Mouse (Mus musculus) ES-Bruce4 (cell line): Measurements from ENCODE around the gene Slc38a8. TPM values are rescaled to one million over a fixed set of nuclear protein-coding genes. Genes with fewer than 3 reads are reported as not detected.

ENCODE experiments used
- H3K27ac ChIP-seq: 2 replicates; pipeline ENCODE4 v1.5.1; 2012; ENCODE audit warnings: low read length, inconsistent platforms; ENCODE audit not compliant: insufficient read depth
- H3K27me3 ChIP-seq: 2 replicates; pipeline ENCODE4 v1.6.1; 2012; ENCODE audit warnings: mild to moderate bottlenecking, low read length, inconsistent platforms; ENCODE audit not compliant: control insufficient read depth, poor library complexity, insufficient read depth, severe bottlenecking
- H3K36me3 ChIP-seq: 2 replicates; pipeline ENCODE4 v1.6.1; 2012; ENCODE audit warnings: inconsistent platforms, mild to moderate bottlenecking, low read length, moderate library complexity; ENCODE audit not compliant: control insufficient read depth, poor library complexity, insufficient read depth, severe bottlenecking
- H3K4me1 ChIP-seq: one replicate; pipeline ENCODE4 v1.8.1; 2011; ENCODE audit warnings: low read length; ENCODE audit not compliant: control insufficient read depth, insufficient read depth
- H3K4me3 ChIP-seq: 2 replicates; pipeline ENCODE4 v1.5.1; 2011; ENCODE audit warnings: low read depth, mild to moderate bottlenecking, low read length
- H3K9ac ChIP-seq: 2 replicates; pipeline ENCODE4 v1.6.1; 2012; ENCODE audit warnings: low read depth, mild to moderate bottlenecking, inconsistent platforms; ENCODE audit not compliant: poor library complexity, severe bottlenecking
- H3K9me3 ChIP-seq: replicated peaks from 2 replicates; pipeline ENCODE4 v1.6.1; 2012; ENCODE audit warnings: mild to moderate bottlenecking, low read length, inconsistent platforms; ENCODE audit not compliant: control insufficient read depth, poor library complexity, insufficient read depth, severe bottlenecking
- CTCF ChIP-seq: IDR thresholded peaks from one replicate; pipeline ENCODE4 v1.8.1; 2011; ENCODE audit warnings: low read depth, low read length
- EP300 ChIP-seq: IDR thresholded peaks from 2 replicates; pipeline ENCODE4 v1.6.1; 2011; ENCODE audit warnings: low read depth, low read length; ENCODE audit not compliant: insufficient read depth
- POLR2A ChIP-seq: IDR thresholded peaks from one replicate; pipeline ENCODE4 v1.8.1; 2011; ENCODE audit warnings: low read length; ENCODE audit not compliant: insufficient read depth
- polyA plus RNA-seq: library from polyadenylated mRNA; stranded (reverse); fragments of >200 nt; gene quantifications from 2 replicates; pipeline ENCODE4 v1.2.4, GENCODE M21; 2011; ENCODE audit warnings: low read depth; ENCODE audit not compliant: missing spikeins, insufficient read depth, insufficient read length

Gene Slc38a8
- polyA plus RNA-seq, 1 experiment: not detected

DNA sequence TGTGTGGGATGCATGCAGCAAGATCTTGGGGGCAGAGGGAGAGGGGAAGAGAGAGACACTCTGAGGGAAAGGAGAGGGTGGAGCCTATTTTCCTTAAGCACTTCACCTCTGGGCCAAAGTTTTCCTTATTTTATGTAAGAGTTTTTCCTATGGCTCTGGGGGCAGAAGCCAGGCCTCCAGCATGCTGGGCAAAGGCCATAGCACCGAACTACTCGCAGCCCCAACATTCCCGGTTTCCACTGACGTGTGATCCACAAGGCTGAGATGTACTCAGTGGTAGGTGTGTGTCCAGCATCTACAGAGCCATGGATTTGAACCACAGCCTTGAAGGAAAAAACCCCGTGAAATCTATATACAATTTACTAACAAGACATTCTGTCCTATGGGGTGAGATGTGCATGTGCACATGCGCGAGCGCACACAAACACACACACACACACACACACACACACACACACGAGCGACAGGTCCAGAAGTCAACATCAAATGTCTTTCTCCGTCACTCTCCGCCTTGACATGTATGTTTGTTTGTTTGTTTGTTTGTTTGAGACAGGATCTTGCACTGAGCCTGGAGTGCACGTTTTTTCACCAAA, 67.8 kb downstream of the Slc38a8 start, which contains the start of gene Osgin1:
Gene Osgin1, plus strand, starts transcription at position 543 of the 593 bp plus-strand sequence.
- no peak within 1 kb of the TSS for H3K27ac ChIP-seq
- H3K9ac ChIP-seq: no peak within 1 kb of the TSS
- TF ChIP-seq POLR2A: no peak
- TF ChIP-seq EP300: no peak
- TF ChIP-seq CTCF: no peak
- H3K27me3 ChIP-seq: no peaks in the 10 kb centered on the region
- H3K36me3 ChIP-seq: no peaks in the 10 kb centered on the region
- H3K4me1 ChIP-seq: no peaks in the 10 kb centered on the region
- H3K4me3 ChIP-seq: no peak within 1 kb of the TSS
- no peaks in the 10 kb centered on the region for H3K9me3 ChIP-seq

DNA sequence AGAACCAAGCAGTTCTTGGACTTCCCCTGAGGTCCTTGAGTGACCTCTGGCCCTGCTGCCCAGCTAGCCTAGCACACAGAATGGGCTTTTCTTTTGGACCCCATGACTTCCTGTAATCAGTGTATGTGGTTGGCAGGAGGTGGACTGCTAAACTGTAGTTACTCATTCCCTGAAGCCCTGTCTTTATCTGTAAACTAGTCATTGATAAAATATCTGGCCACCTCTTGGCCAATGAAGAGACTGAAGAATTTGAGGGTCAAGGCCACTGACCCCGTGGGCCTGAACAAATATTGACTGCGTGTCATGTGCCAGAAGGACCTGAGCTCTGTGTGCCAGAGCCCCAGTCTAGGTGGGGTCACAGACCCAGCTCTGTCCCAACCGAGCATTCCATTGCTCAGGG, 69.1 kb downstream of the Slc38a8 start:
- no peak overlapping the region for H3K4me3 ChIP-seq

DNA sequence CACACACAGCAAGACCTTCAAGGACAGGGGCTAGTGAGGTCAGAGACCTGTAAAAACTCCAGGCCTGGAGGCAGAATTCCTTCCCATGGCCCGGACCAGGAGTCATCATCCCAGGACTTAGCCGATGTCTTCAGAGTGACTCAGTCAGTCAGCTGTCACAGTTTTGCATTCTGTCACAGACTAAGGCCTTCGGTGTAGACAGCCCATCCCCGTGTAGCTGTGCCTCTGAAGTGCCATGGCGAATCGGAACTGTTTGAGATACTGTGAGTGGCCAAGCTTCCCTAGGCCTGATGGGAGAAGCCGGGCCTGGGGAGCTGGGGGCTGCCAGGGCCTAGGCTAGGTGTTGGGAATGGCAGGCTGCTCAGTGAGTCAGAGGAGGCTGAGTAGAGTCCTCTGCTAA, 70.8 kb downstream of the Slc38a8 start:
- Histone ChIP-seq H3K9me3 (no peaks in the 10 kb centered on the region), H3K27ac (no peak overlapping the region), H3K27me3 (no peaks in the 10 kb centered on the region), H3K4me1 (no peaks in the 10 kb centered on the region), H3K4me3 (no peak overlapping the region), H3K9ac (no peak overlapping the region), H3K36me3 (no peaks in the 10 kb centered on the region)
- TF ChIP-seq EP300 (no peak), CTCF (no peak), POLR2A (no peak)

More for the DNA sequence above, 69.1 kb downstream of the Slc38a8 start:
- H3K9ac ChIP-seq: no peak overlapping the region
- TF ChIP-seq CTCF: no peak
- TF ChIP-seq EP300: no peak
- TF ChIP-seq POLR2A: no peak
- no peaks in the 10 kb centered on the region for H3K9me3 ChIP-seq
- H3K36me3 ChIP-seq: no peaks in the 10 kb centered on the region
- no peaks in the 10 kb centered on the region for H3K27me3 ChIP-seq
- H3K4me1 ChIP-seq: no peaks in the 10 kb centered on the region
- H3K27ac ChIP-seq: no peak overlapping the region

DNA sequence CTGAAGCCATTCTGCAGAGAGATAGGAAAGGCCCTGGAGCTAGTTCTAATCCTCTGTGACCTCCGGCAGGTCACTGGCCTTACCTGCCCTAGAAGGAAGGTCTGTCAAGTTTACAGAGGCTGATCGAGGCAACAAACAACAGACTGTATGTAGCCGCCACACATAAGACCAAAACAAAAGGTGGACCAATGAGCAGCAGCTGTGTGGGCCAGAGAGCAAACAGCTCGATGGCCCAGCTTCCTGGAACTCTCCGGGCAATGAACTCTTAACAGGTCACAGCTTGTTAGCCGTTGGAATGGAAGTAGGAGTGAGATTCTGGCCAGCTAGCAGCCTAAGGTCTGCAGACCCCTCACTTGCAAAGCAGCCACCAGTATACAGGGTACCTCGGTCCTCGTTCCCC, 71.2 kb downstream of the Slc38a8 start:
- TF ChIP-seq EP300 (no peak), POLR2A (no peak), CTCF (no peak)
- H3K36me3 ChIP-seq: no peaks in the 10 kb centered on the region
- H3K27me3 ChIP-seq: no peaks in the 10 kb centered on the region
- no peak overlapping the region for H3K9ac ChIP-seq
- no peak overlapping the region for H3K27ac ChIP-seq
- H3K4me3 ChIP-seq: no peak overlapping the region
- no peaks in the 10 kb centered on the region for H3K9me3 ChIP-seq
- H3K4me1 ChIP-seq: no peaks in the 10 kb centered on the region

Other genes starting within 250 kb of the Slc38a8 start
- gene Hsbp1, start 157.2 kb downstream of the Slc38a8 start, polyA plus RNA-seq: 140 and 152 TPM in 2 replicates
- 6.9 and 7.4 TPM in 2 replicates for gene Mlycd, start 106.8 kb downstream of the Slc38a8 start, polyA plus RNA-seq
- gene Osgin1, start 67.6 kb downstream of the Slc38a8 start, polyA plus RNA-seq: not detected in 2 replicates
- 3.8 and 4.3 TPM in 2 replicates for gene Necab2, start 55.0 kb downstream of the Slc38a8 start, polyA plus RNA-seq
- 117 and 118 TPM in 2 replicates for gene Mbtps1, start 57.0 kb upstream of the Slc38a8 start, polyA plus RNA-seq
- 19.2 and 20.6 TPM in 2 replicates for gene Hsdl1, start 73.5 kb upstream of the Slc38a8 start, polyA plus RNA-seq
- gene Dnaaf1, start 73.5 kb upstream of the Slc38a8 start, polyA plus RNA-seq: 0.28 TPM in 1 of 2 replicates, not detected in the other
- 7.3 and 7.5 TPM in 2 replicates for gene Taf1c, start 103.5 kb upstream of the Slc38a8 start, polyA plus RNA-seq
- 1.7 and 2.0 TPM in 2 replicates for gene Adad2, start 111.0 kb upstream of the Slc38a8 start, polyA plus RNA-seq
- not detected in 2 replicates for gene Kcng4, start 134.0 kb upstream of the Slc38a8 start, polyA plus RNA-seq
- gene Wfdc1, start 164.7 kb upstream of the Slc38a8 start, polyA plus RNA-seq: not detected in 2 replicates
- 2.8 and 3.4 TPM in 2 replicates for gene Atp2c2, start 198.3 kb upstream of the Slc38a8 start, polyA plus RNA-seq